Mouse (Mus musculus) left cerebral cortex, postnatal 14 days (tissue): ENCODE results near the gene Pfkm. TPM values are rescaled to one million over a fixed set of nuclear protein-coding genes. Genes with fewer than 3 reads are reported as not detected.

ENCODE experiments used
- DNase-seq, 2 experiments: peaks; one replicate each; pipeline ENCODE4 v3.0.0; 2021 to 2022; ENCODE audit warnings: low spot score in 2 of 2, mixed read lengths in 1 of 2
- intact Hi-C: fragments of 180-260 bp; cut with DNase I; formaldehyde crosslinking; loops from one replicate; pipeline ENCODE4 v1.15.1; 2025
- total RNA-seq, 2 experiments: library from RNA; stranded (reverse); gene quantifications; 2 replicates each; pipeline ENCODE4 v1.2.3; 2021

Pfkm gene
- total RNA-seq, 2 experiments from 2014 or later, result 349 to 369 TPM

DNA sequence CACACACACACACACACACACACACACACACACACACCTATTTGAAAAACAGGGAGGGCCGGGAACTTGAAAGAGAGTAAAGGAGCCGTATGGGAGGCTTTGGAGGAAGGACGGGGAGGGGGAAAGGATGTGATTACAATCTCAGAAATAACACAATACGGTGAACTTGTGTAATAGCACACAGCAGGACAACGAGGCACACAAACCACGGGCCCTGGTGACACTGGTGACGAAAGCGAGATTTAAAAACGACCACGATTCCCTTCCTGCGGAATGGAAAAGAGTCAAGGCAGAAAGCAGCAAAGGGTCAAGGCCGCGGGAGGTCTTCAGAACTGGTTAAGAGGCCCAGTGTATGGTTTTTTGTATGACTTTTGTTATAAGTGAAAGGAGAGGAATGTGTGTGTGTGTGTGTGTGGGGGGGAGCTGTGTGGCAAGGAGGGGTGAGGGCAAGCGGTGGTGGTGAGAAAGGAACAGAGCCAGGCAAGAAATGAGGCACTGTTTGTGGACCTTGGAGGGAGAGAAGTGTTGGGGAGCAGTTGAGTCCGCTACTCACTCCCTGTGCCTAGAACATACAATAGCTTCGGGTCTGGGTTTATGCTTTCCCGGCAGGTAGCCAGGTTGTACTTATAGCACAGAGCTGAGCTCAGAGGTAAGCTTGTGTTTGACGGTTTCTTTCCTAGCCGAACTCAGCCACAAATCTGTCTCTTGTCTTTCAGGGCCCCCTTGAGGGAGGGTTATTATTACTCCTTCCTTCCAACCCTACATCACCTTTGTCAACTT is 68.8 kb downstream of the Pfkm start:
- no peak for DNase-seq
- intact Hi-C loops, result loop anchor here (10.0 kb wide), 1 partner anchor 196 kb away; the partner anchor contains the start of gene Tmem106c

DNA sequence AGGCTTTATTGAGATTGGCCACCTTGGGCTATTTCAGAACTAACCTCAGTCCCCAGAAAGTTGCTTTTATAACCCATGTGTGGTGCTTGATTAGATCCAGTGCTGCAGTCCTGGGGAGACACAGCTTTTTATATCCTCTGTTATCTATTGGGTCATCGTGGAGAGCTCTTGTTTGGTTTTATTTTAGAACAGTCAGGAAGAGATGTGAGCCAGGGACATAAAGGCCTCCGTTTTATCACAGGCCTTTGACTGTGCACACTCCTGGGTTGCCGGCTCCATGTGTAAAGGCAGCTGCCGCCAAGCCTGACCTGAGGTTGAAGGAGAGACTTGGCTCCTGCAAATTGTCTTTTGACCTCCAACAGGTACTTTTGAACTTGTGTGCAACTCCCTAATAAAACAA is 70.2 kb downstream of the Pfkm start:
- intact Hi-C loops, result loop anchor here (10.0 kb wide), 1 partner anchor 198 kb away; the partner anchor contains the start of gene Tmem106c
- DNase-seq, result no peak

DNA sequence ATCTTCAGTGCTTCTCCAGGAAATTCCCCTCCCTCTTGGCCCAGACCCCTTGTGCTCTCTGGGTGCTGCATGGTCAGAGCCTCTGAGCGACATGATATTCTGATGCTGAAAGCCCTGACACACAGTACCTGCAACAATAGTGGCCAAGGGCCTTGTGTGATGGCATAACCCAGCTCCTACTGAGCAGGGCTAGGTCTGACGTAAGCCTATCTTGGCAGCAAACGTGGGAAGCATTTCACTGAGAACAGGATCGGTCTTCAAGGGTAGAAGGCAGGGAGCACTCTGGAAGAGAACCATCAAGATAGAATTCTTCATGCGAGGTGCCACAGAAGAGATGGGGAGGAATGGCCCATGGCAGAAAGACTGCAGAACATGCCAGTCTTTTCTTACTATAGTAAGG is 73.1 kb downstream of the Pfkm start, which contains the start of gene Asb8:
Gene Asb8 (minus strand): TSS at position 101 of the 400 bp plus-strand sequence.
- no peak for DNase-seq
- intact Hi-C loops, result loop anchor here (5.0 to 10.0 kb wide), 2 partner anchors 73 to 201 kb away; partner anchors contain the start of genes Pfkm, Senp1 and Tmem106c

DNA sequence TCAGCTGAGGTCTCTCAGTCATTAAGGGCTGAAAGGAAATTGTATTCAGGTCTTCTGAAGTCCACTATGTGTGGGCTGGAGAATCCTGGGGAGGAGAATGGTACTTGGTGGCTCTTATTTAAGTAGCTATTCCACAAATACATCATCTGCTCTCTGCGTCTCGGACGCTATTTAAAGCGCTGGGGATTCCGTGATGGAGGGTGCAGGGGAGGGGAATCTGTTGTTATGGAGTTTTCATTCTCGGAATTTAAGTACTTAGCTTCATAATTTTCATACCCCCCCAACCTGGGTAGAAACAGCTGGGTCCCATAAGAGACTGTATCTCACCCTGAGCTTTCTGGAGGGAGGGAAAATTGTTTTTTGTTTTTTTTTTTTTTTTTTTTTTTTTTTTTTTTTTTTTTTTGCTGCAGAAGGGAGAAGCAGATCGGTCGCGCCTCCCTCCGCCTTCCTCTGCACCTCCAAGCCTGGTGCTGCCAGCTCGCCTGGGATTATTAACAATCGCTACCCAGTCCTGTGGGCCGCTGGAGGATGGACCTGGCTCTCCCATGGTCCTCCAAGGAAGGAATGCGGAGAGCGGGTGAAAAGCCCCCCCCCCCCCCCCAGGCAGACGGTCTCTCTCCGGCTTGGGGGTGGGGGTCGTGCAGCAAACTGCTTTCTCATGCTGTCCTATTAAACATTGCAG is 74.7 kb downstream of the Pfkm start, which contains the start of gene Ccdc184:
Gene Ccdc184 (plus strand): TSS at position 196 of the 682 bp plus-strand sequence.
- no peak for DNase-seq
- intact Hi-C loops, result loop anchor here (5.0 to 10.0 kb wide), 2 partner anchors 75 to 202 kb away; partner anchors contain the start of genes Pfkm, Senp1 and Tmem106c

DNA sequence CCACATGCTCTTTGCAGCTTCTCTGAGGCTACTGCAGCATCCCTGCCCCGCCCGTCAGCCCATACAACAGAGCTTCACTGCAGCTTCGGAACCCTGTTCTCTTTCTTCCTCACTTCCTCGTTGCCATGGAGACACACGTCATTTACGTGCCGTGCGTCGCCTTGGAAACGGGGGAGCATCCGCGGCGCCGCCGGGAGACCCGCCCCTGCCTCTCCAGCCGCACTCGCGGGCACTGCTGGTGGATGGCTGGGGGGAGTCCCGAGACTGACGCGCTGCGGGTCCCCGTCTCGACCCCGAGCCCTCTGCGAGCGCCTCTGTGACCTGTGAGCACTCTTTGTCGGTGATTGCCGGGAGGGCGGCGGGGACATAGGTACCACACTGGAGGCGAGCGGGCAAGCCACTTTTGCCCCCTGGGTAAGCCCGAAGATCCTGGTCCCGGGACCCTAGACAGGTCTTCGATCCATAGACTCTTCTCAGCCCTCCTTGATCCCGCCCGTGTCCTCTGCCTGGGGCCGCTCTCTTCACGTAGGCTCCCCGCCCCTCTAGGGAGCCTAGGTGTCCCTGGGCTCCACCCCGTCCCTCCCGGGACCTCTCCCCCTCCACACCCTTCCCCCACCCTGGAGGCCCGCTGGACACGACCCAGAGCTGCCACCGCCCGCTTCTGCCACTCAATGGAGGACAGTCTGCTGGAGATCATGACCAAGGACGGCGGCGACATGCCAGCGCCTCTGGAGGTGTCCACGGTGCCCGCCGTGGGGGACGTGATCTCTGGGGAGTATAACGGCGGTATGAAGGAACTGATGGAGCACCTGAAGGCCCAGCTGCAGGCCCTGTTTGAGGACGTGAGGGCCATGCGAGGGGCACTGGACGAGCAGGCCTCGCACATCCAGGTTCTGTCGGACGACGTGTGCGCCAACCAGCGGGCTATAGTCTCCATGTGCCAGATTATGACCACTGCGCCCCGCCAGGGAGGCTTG is 75.5 kb downstream of the Pfkm start:
- peak; percentile 93 to 95 for DNase-seq
- intact Hi-C loops, result loop anchor here (5.0 to 10.0 kb wide), 2 partner anchors 76 to 203 kb away; partner anchors contain the start of genes Pfkm, Senp1 and Tmem106c

DNA sequence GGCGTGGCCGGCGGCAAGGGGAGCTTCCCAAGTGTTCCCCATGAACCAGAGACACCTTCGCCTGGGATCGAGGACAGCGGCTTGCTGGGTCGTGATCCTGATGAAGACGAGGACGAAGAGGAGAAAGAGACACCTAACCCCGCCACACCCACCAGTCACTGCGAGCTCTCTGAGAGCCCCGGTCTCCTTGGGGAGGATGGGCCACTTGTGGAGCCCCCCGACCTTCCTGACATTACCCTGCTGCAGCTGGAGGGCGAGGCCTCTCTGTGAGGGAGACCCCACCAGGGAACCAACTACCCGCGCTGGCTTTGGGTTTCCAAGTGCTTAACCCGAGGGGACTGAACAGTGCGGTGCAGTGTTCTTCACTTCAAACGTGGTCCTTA is 76.2 kb downstream of the Pfkm start:
- no peak for DNase-seq
- intact Hi-C loops, result loop anchor here (5.0 to 10.0 kb wide), 2 partner anchors 76 to 204 kb away; partner anchors contain the start of genes Pfkm, Senp1 and Tmem106c

DNA sequence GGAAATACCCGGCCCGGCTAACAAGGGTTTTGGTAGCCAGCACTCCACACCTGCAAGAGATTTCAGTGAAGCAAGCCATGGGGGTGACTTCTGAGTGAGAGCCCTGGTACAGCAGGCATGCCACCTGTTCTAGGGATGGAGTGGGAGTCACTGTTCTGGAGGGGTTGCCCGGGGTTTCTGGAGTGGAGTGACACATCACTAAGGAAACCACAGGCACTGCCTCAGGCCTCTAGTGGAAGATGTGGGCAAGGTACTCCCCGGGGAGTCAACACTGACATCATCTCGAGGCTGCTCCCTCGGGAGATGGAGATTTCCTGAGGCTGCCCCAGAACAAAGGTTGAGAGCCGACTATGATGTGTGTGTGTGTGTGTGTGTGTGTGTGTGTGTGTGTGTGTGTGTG is 78.0 kb downstream of the Pfkm start:
- peak; percentile 67 to 92 for DNase-seq
- intact Hi-C loops, result no loop called here

DNA sequence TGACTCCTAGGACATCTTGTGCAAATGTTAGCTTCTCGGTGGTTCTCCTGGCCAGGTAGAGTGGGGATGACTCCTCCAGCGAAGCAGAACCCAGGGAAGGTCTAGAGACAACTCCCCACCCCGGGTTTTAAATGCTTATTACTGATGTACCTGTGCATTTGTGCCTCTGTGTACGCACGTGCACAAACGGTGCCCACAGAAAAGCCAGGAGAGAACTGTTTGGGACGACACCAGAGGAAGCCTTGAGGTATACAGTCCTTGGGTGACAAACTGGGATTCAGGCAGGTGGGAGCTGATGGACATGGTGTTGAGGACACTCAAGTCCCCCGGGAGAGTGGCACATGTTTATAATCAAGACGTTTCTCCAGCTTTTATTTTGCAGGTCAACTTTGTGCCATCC is 78.5 kb downstream of the Pfkm start:
- intact Hi-C loops, result no loop called here
- no peak for DNase-seq

DNA sequence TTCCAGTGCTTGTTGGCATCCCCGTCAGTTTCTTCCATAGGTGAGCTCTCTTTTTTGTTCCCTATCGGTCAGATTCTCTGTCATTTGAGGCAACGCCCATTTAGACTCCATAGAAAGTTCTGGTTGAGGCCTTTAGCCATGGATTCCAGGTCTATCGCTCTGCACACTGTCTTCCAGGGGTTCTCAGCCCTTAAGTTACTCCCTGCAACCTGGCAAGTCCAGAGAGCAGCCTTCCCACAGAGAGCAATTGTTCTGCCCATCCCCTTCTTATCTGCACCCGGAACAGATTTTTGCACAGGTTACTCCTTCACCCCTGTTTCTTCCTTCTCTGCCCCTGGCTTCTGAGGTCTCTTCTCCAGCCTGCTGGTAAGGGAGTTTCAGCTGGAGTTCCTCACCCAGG is 79.7 kb downstream of the Pfkm start:
- intact Hi-C loops, result no loop called here
- no peak for DNase-seq

DNA sequence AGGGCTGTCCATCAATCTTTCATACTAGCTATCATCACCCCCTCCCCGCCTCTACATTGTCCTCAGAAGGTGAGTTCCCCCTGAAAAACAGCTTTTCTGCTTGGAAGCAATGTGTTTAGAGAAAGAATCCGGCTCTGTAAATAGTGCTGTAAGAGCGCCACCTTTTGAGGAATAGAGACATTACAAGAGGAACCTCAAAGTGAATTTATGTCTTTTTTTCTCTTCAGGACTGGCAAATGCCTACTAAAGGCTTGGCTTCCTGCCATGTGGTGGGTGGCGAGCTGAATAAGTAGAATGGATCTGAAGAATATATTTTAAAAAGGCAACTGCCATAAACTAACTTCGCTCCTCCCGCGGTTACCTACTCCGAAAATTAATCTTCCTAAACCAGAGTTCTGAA is 81.4 kb downstream of the Pfkm start:
- DNase-seq, result peak; percentile 92 to 96
- intact Hi-C loops, result no loop called here

DNA sequence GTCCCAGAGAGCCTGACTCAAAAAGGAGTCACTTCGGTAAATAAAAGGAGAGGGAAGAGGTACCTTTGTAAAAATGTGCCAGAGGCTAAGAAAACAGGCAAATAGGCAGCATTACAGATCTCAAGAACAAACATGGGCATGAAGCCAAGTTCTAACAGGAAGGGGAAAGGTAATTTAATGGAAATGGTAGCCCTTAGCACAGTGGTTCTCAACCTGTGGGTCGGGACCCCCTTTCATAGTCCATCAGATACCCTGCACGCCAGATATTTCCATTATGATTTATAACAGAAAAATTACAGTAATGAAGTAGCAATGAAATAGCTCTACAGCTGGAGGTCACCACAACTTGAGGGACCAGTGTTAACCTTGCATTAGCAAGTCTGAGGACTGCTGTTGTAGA is 84.9 kb downstream of the Pfkm start:
- DNase-seq, result no peak
- intact Hi-C loops, result no loop called here

DNA sequence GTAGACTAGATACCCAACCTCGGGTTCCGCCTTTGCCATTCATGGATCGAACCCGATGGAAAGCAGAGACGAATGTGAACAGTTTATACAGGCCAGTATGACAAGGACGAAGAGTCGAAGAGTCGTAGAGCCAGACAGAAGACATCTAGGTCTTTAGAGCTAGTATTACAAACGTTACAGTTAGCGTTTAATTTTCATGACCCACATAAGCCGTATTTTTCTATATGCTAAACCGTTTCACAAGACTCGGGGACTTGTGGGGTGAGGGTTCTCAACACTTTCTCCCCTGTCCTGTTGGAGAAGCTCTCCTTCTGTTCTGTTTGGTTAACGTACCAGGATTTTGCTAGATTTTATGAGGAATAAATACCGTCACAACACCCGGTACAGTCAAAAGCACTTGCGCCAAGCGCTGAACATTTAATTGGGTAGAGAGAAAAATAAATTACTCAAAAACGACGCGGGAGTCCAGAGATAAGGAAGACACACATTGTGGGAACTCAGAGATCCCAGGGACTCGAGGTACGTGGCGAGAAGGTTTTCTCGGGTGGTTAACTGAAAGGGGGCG is 88.3 kb downstream of the Pfkm start:
- no peak for DNase-seq
- intact Hi-C loops, result loop anchor here (5.0 to 10.0 kb wide), 2 partner anchors 114 to 212 kb away; partner anchors contain the start of gene Zfp641

DNA sequence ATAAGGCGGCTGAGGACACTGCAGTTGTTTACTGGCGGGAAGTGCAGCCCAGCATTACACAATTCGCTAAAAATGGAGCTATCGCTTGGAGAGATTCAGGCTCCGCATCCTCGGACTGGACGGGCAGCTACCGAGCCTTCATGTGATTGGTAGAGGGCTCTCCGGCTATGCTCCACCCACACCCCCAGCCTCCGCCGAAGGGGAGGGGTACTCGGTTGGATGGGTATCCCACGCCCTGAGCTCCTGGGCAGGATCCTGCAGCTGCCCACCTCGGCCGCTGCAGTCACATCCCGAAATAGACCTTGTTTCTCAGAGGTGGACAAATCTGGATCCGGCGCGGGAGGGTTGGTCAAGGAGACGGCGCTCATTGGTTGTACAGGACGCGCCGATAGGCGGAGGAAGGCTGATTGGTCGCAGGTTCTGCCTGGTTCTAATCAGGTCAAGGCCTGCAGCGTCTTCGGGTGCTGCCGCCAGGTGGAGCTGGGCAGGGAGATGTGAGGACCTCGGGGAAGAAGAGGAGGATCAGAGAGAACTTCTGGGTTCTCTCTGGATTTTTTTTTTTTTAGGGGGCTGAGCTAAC is 88.8 kb downstream of the Pfkm start:
- DNase-seq, result peak; percentile 91 to 97
- intact Hi-C loops, result loop anchor here (5.0 to 10.0 kb wide), 2 partner anchors 114 to 211 kb away; partner anchors contain the start of gene Zfp641

Other genes with a start within 250 kb of the Pfkm start
- gene Hdac7, start 248.1 kb upstream of the Pfkm start, total RNA-seq, result 10 to 100 TPM; 23.7 to 25.9 TPM
- gene Vdr, start 182.0 kb upstream of the Pfkm start, total RNA-seq, result under 1 TPM; 0.13 TPM
- gene Tmem106c, start 128.4 kb upstream of the Pfkm start, total RNA-seq, result 10 to 100 TPM; 14.9 to 16.3 TPM
- gene Col2a1, start 87.9 kb upstream of the Pfkm start, total RNA-seq, result under 1 TPM; 0.57 to 0.97 TPM
- gene Senp1, start 1.2 kb downstream of the Pfkm start, total RNA-seq, result 10 to 100 TPM; 11.8 to 13.7 TPM
- 10 to 100 TPM; 43.4 to 45.4 TPM for gene Asb8, start 73.0 kb downstream of the Pfkm start, total RNA-seq
- gene Ccdc184, start 74.6 kb downstream of the Pfkm start, total RNA-seq, result 10 to 100 TPM; 28.3 TPM
- gene Olfr288, start 103.0 kb downstream of the Pfkm start, total RNA-seq, result not detected
- gene Gm44579, start 128.4 kb downstream of the Pfkm start, total RNA-seq, result not detected
- 1 to 10 TPM; 1.8 to 2.4 TPM for gene Olfr287, start 128.5 kb downstream of the Pfkm start, total RNA-seq
- not detected for gene Olfr286, start 141.9 kb downstream of the Pfkm start, total RNA-seq
- not detected for gene H1fnt, start 164.7 kb downstream of the Pfkm start, total RNA-seq
- 1 to 10 TPM; 6.9 to 7.0 TPM for gene Zfp641, start 203.6 kb downstream of the Pfkm start, total RNA-seq
- gene Olfr285, start 224.8 kb downstream of the Pfkm start, total RNA-seq, result not detected
- gene Olfr284, start 248.4 kb downstream of the Pfkm start, total RNA-seq, result not detected